Mouse (Mus musculus) ES-Bruce4 (cell line): ENCODE results near the gene Cryab. TPM values are rescaled to one million over a fixed set of nuclear protein-coding genes. Genes with fewer than 3 reads are reported as not detected.

Experiments used
- H3K27ac ChIP-seq: 2 replicates; pipeline ENCODE4 v1.5.1; 2012; ENCODE audit warnings: low read length, inconsistent platforms; ENCODE audit not compliant: insufficient read depth
- H3K27me3 ChIP-seq: 2 replicates; pipeline ENCODE4 v1.6.1; 2012; ENCODE audit warnings: mild to moderate bottlenecking, low read length, inconsistent platforms; ENCODE audit not compliant: control insufficient read depth, poor library complexity, insufficient read depth, severe bottlenecking
- H3K36me3 ChIP-seq: 2 replicates; pipeline ENCODE4 v1.6.1; 2012; ENCODE audit warnings: inconsistent platforms, mild to moderate bottlenecking, low read length, moderate library complexity; ENCODE audit not compliant: control insufficient read depth, poor library complexity, insufficient read depth, severe bottlenecking
- H3K4me1 ChIP-seq: one replicate; pipeline ENCODE4 v1.8.1; 2011; ENCODE audit warnings: low read length; ENCODE audit not compliant: control insufficient read depth, insufficient read depth
- H3K4me3 ChIP-seq: 2 replicates; pipeline ENCODE4 v1.5.1; 2011; ENCODE audit warnings: low read depth, mild to moderate bottlenecking, low read length
- H3K9ac ChIP-seq: 2 replicates; pipeline ENCODE4 v1.6.1; 2012; ENCODE audit warnings: low read depth, mild to moderate bottlenecking, inconsistent platforms; ENCODE audit not compliant: poor library complexity, severe bottlenecking
- H3K9me3 ChIP-seq: replicated peaks from 2 replicates; pipeline ENCODE4 v1.6.1; 2012; ENCODE audit warnings: mild to moderate bottlenecking, low read length, inconsistent platforms; ENCODE audit not compliant: control insufficient read depth, poor library complexity, insufficient read depth, severe bottlenecking
- CTCF ChIP-seq: IDR thresholded peaks from one replicate; pipeline ENCODE4 v1.8.1; 2011; ENCODE audit warnings: low read depth, low read length
- EP300 ChIP-seq: IDR thresholded peaks from 2 replicates; pipeline ENCODE4 v1.6.1; 2011; ENCODE audit warnings: low read depth, low read length; ENCODE audit not compliant: insufficient read depth
- POLR2A ChIP-seq: IDR thresholded peaks from one replicate; pipeline ENCODE4 v1.8.1; 2011; ENCODE audit warnings: low read length; ENCODE audit not compliant: insufficient read depth
- polyA plus RNA-seq: library from polyadenylated mRNA; stranded (reverse); fragments of >200 nt; gene quantifications from 2 replicates; pipeline ENCODE4 v1.2.4, GENCODE M21; 2011; ENCODE audit warnings: low read depth; ENCODE audit not compliant: missing spikeins, insufficient read depth, insufficient read length

The Cryab gene
- polyA plus RNA-seq, 1 experiment = 125 TPM

GRCm38 (mm10) chr9:50770011-50770410 lies 18.9 kb downstream of the Cryab start:
- Histone ChIP-seq H3K4me3 (no peak overlapping the region), H3K27ac (no peak overlapping the region), H3K27me3 (no peaks in the 10 kb centered on the region), H3K9me3 (no peaks in the 10 kb centered on the region), H3K4me1 (no peaks in the 10 kb centered on the region), H3K36me3 (0 out of 2 replicates have a peak, but pooled peaks cover 2% of the 10 kb centered on the region), H3K9ac (no peak overlapping the region)
- TF ChIP-seq POLR2A = no peak
- no peak for TF ChIP-seq CTCF
- TF ChIP-seq EP300 = no peak

DNA sequence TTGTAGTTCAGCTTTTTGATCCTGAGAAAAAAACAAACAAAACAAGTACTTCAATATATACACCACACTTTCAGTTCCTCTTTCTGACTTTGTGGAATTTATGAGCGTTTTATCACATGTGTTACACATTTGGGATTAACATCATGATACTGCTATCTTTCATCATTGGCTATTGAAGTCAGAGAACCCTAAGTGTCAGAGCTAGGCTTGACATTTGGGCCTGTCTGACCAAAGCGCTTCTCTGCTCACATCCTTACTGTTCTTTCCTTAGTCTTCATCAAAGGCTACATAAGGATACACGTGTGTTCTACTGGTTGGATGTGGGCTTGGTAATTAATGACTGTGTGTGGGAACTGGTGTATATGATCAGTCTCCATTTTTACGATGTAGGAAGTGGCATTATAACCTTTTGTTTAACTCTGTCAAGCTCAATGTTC lies 22.9 kb downstream of the Cryab start:
- Histone ChIP-seq H3K27me3 (no peaks in the 10 kb centered on the region), H3K4me1 (no peaks in the 10 kb centered on the region), H3K9me3 (no peaks in the 10 kb centered on the region), H3K36me3 (0 out of 2 replicates have a peak, but pooled peaks cover 2% of the 10 kb centered on the region), H3K4me3 (no peak overlapping the region), H3K27ac (no peak overlapping the region), H3K9ac (no peak overlapping the region)
- TF ChIP-seq POLR2A = no peak

- Histone ChIP-seq H3K4me3 (peak within 1 kb of the TSS; percentile 68), H3K36me3 (peaks cover 4% of the 10 kb centered on the region; the same call in 1 of the 2 replicates), H3K27ac (no peak within 1 kb of the TSS), H3K4me1 (no peaks in the 10 kb centered on the region), H3K27me3 (no peaks in the 10 kb centered on the region), H3K9me3 (no peaks in the 10 kb centered on the region), H3K9ac (peak within 1 kb of the TSS; percentile 90)
- TF ChIP-seq POLR2A = no peak
- TF ChIP-seq EP300 = no peak
- TF ChIP-seq CTCF = no peak
These were observed 24.0 kb downstream of the Cryab start, which contains the start of the genes Alg9 and 1110032A03Rik for GRCm38 (mm10) chr9:50774991-50775612. Alg9 (plus strand) TSS chr9:50775019. 1110032A03Rik (minus strand) TSS chr9:50775520.

DNA sequence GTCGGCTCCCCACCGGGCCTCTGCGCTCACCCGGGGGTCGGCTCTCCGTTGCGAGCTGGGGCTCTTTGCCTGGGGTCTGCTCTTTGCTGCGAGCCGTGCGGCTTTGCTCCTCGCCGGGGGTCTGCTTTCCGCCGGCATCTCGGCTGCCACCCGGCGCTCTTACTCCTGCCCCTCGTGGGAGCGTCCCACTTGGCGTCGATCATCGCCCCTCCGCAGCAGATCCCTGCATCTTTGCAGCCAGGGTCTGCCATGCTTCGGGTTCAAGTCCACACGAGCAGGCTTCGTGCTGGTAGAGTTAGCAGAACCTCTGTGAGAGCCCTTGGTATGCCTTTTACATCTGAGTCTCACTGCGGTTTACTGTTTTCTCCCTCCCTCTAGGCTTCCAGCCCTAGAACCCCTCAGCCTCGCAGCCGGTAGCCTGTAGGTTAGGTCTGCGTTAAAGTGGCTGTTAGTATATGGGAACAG lies 24.6 kb downstream of the Cryab start:
- H3K27me3 ChIP-seq = no peaks in the 10 kb centered on the region
- H3K4me3 ChIP-seq = peak overlapping the region; percentile 68
- no peak overlapping the region for H3K27ac ChIP-seq
- peak overlapping the region; percentile 90 for H3K9ac ChIP-seq
- H3K36me3 ChIP-seq = peaks cover 4% of the 10 kb centered on the region
- no peaks in the 10 kb centered on the region for H3K9me3 ChIP-seq
- TF ChIP-seq EP300 = no peak
- no peak for TF ChIP-seq POLR2A
- TF ChIP-seq CTCF = no peak
- no peaks in the 10 kb centered on the region for H3K4me1 ChIP-seq

GRCm38 (mm10) chr9:50776162-50776760 lies 25.1 kb downstream of the Cryab start:
- peak overlapping the region; percentile 68 for H3K4me3 ChIP-seq
- H3K27me3 ChIP-seq = no peaks in the 10 kb centered on the region
- no peak for TF ChIP-seq EP300
- TF ChIP-seq POLR2A = no peak
- no peak for TF ChIP-seq CTCF
- H3K9me3 ChIP-seq = no peaks in the 10 kb centered on the region
- no peaks in the 10 kb centered on the region for H3K4me1 ChIP-seq
- H3K9ac ChIP-seq = peak overlapping the region; percentile 90
- no peak overlapping the region for H3K27ac ChIP-seq
- peaks cover 4% of the 10 kb centered on the region for H3K36me3 ChIP-seq

GRCm38 (mm10) chr9:50782155-50782554 lies 31.0 kb downstream of the Cryab start:
- H3K36me3 ChIP-seq = peaks cover 6% of the 10 kb centered on the region
- TF ChIP-seq POLR2A (no peak), CTCF (peak; percentile 67), EP300 (no peak)
- no peaks in the 10 kb centered on the region for H3K4me1 ChIP-seq
- no peaks in the 10 kb centered on the region for H3K27me3 ChIP-seq
- no peak overlapping the region for H3K4me3 ChIP-seq
- H3K9me3 ChIP-seq = no peaks in the 10 kb centered on the region
- H3K9ac ChIP-seq = no peak overlapping the region
- H3K27ac ChIP-seq = no peak overlapping the region
